ENCODE assay signal across 27 mouse cellular contexts in the genomic region with DNA sequence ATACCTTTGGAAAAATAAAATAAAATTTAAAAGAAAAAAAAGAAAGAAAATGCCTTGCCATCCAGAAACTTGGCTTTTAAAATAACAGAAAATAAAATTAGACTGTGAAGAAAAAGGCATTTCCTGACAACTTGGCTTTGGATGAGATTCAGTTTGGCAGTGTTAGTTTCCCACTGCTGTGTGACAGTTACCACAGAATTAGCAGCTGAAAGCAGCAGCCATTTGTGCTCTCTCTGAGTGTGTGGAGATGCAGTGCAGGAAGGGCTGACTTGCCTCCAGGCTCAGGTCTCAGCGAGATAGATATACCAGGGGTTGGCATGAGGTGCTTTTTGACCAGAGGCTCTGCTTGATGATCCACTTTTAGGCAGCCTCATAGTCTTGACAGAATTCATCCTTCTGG.
A peak's percentile ranks its signal among the peaks of the same experiment; 100 is the strongest.
DNase-seq lines count a peak whose midpoint lies in the region; ATAC-seq lines count a peak whose summit lies in the region.
"Had no signal": no experiment of that assay in that cellular context is flagged by ENCODE, and none has a peak within 500 bp of the region (broad histone marks: within the 10 kb centered on the region; RNA-seq: fewer than 3 reads in every experiment).

No protein-coding gene starts in this region.

- no peaks in the 10 kb centered on the region; the same call in 1 of the 2 replicates for H3K4me1 ChIP-seq in hindbrain, embryonic 16.5 days (ENCODE audit: control insufficient read depth, insufficient read depth, low read depth, low read length)
- H3K4me1 ChIP-seq: embryonic facial prominence, embryonic 13.5 days; forebrain, embryonic 13.5 days; limb, embryonic 12.5 days; neural tube, embryonic 13.5 days had no signal

- peak; percentile 91 for ATAC-seq in frontal cortex, adult (ENCODE audit: low TSS enrichment)
- ATAC-seq in hindbrain, embryonic 16.5 days = no peak
- ATAC-seq: forebrain, embryonic 13.5 days; liver, postnatal 0 days; lung, postnatal 0 days; midbrain, embryonic 16.5 days had no signal

- WGBS in hindbrain, embryonic 16.5 days = 75% methylated on average over 1 of the region's 1 CpGs

- H3K4me2 ChIP-seq in hindbrain, embryonic 16.5 days (ENCODE audit: low read length) = no peak overlapping the region
- H3K4me2 ChIP-seq: embryonic facial prominence, embryonic 13.5 days; forebrain, embryonic 13.5 days; hindbrain, embryonic 14.5 days; limb, embryonic 12.5 days; liver, embryonic 11.5 days; neural tube, embryonic 13.5 days had no signal

- H3K4me3 ChIP-seq in hindbrain, embryonic 16.5 days (ENCODE audit: low read length) = no peak overlapping the region
- H3K4me3 ChIP-seq: embryonic facial prominence, embryonic 13.5 days; erythroblast, embryonic 14.5 days; forebrain, embryonic 13.5 days; heart, adult 2 months; limb, embryonic 12.5 days; myocyte; neural tube, embryonic 13.5 days had no signal

- no peaks in the 10 kb centered on the region for H3K27me3 ChIP-seq in hindbrain, embryonic 16.5 days (replicated peaks; ENCODE audit: control insufficient read depth, insufficient read depth, low read length)
- H3K27me3 ChIP-seq: embryonic facial prominence, embryonic 13.5 days; forebrain, embryonic 13.5 days; limb, embryonic 12.5 days; neural tube, embryonic 13.5 days had no signal

- no peak overlapping the region for H3K9ac ChIP-seq in hindbrain, embryonic 16.5 days (ENCODE audit: low read depth, low read length)
- H3K9ac ChIP-seq: embryonic facial prominence, embryonic 13.5 days; forebrain, embryonic 13.5 days; hindbrain, embryonic 14.5 days; limb, embryonic 12.5 days; liver, postnatal 0 days; neural tube, embryonic 13.5 days had no signal

- H3K9me3 ChIP-seq in hindbrain, embryonic 16.5 days (ENCODE audit: control insufficient read depth, low read length) = no peaks in the 10 kb centered on the region
- H3K9me3 ChIP-seq: embryonic facial prominence, embryonic 13.5 days; forebrain, embryonic 13.5 days; limb, embryonic 12.5 days; neural tube, embryonic 13.5 days had no signal

- no peaks in the 10 kb centered on the region for H3K36me3 ChIP-seq in hindbrain, embryonic 16.5 days (ENCODE audit: control insufficient read depth, insufficient read depth, low read length)
- H3K36me3 ChIP-seq: embryonic facial prominence, embryonic 13.5 days; limb, embryonic 12.5 days; neural tube, embryonic 13.5 days had no signal

- H3K27ac ChIP-seq in hindbrain, embryonic 16.5 days (ENCODE audit: low read depth, low read length) = no peak overlapping the region
- H3K27ac ChIP-seq: embryonic facial prominence, embryonic 13.5 days; forebrain, embryonic 13.5 days; heart, adult 2 months; hindbrain, embryonic 14.5 days; kidney, postnatal 0 days; limb, embryonic 12.5 days; macrophage; neural tube, embryonic 13.5 days; stomach, postnatal 0 days had no signal

- DNase-seq in frontal cortex, postnatal 10 days (ENCODE audit: low spot score in 2 of 2) = no peak
- peak; percentile 52 for DNase-seq in right cerebral cortex, adult 18-20 months
- no peak for DNase-seq in right cerebral cortex, adult 2 months (ENCODE audit: low spot score in 2 of 2)
- DNase-seq in fibroblast of lung, adult 2 months (ENCODE audit: low read depth) = peak; percentile 19
- no peak for DNase-seq in embryo, embryonic 10 days (ENCODE audit: low spot score)
- DNase-seq: adrenal gland, postnatal 25 days; embryo, embryonic 11 days; gastrocnemius, postnatal 36 days; heart, adult 2 months; heart, postnatal 36 days; kidney, adult 2 months; liver, postnatal 0 days had no signal

Comparison
In these comparisons a context has a peak if more than half of its experiments do, and no peak if none do; other contexts are left out.
1. DNase-seq: peak in right cerebral cortex, adult 18-20 months (single experiment) and fibroblast of lung, adult 2 months (single experiment); none in frontal cortex, postnatal 10 days (0 of 2), right cerebral cortex, adult 2 months (0 of 2) and embryo, embryonic 10 days (single experiment).